Mouse (Mus musculus) ovary, postnatal 10 days (tissue): ENCODE results near the gene 4833420G17Rik.
"Not testable (repeated sequence)": the region's sequence is repeated elsewhere in the genome, so short reads cannot be mapped to it uniquely, and the experiment has no call there.

Experiments used
- DNase-seq: peaks from one replicate; pipeline ENCODE4 v3.0.0; 2022; ENCODE audit warnings: low spot score

4833420G17Rik gene

GRCm38 (mm10) chr13:119462596-119463560 is at the start of gene 4833420G17Rik:
Gene 4833420G17Rik, plus strand, starts transcription at chr13:119462768.
- peak; percentile 58 for DNase-seq

- DNase-seq, result no peak
Measured at GRCm38 (mm10) chr13:119413026-119413425, 49.5 kb upstream of the 4833420G17Rik start.

GRCm38 (mm10) chr13:119418479-119418878 is 44.1 kb upstream of the 4833420G17Rik start:
- no peak for DNase-seq

GRCm38 (mm10) chr13:119430164-119430563 is 32.4 kb upstream of the 4833420G17Rik start:
- DNase-seq, result no peak

GRCm38 (mm10) chr13:119432041-119432440 is 30.5 kb upstream of the 4833420G17Rik start:
- no peak for DNase-seq

- DNase-seq, result no peak
Measured at GRCm38 (mm10) chr13:119434359-119434758, 28.2 kb upstream of the 4833420G17Rik start.

- DNase-seq, result no peak
Measured at GRCm38 (mm10) chr13:119442244-119442643, 20.3 kb upstream of the 4833420G17Rik start.

- no peak for DNase-seq
Measured at GRCm38 (mm10) chr13:119453563-119453962, 9.0 kb upstream of the 4833420G17Rik start.

- DNase-seq, result no peak
Measured at GRCm38 (mm10) chr13:119455082-119455481, 7.5 kb upstream of the 4833420G17Rik start.

- no peak for DNase-seq
Measured at GRCm38 (mm10) chr13:119456342-119456741, 6.2 kb upstream of the 4833420G17Rik start.

GRCm38 (mm10) chr13:119461900-119462595 is 520 bp upstream of the 4833420G17Rik start:
- no peak for DNase-seq

- no peak for DNase-seq
Measured at GRCm38 (mm10) chr13:119476631-119477030, 14.1 kb downstream of the 4833420G17Rik start.

- no peak for DNase-seq
Measured at GRCm38 (mm10) chr13:119477789-119478188, 15.2 kb downstream of the 4833420G17Rik start.

GRCm38 (mm10) chr13:119487354-119487753 is 24.8 kb downstream of the 4833420G17Rik start:
- DNase-seq, result no peak

GRCm38 (mm10) chr13:119487880-119488580 is 25.5 kb downstream of the 4833420G17Rik start, which contains the start of the genes Tmem267 and 3110070M22Rik:
Gene Tmem267, plus strand, starts transcription at chr13:119488039.
Gene 3110070M22Rik, minus strand, starts transcription at chr13:119488383.
- peak; percentile 82 for DNase-seq

- not testable (repeated sequence) for DNase-seq
Measured at GRCm38 (mm10) chr13:119492083-119492482, 29.5 kb downstream of the 4833420G17Rik start.

- not testable (repeated sequence) for DNase-seq
Measured at GRCm38 (mm10) chr13:119494938-119495337, 32.4 kb downstream of the 4833420G17Rik start.
